Mouse (Mus musculus): ENCODE measurements around the gene Coq8a.

- TF ChIP-seq CTCF (IDR thresholded peaks at IDR 0.05; ENCODE audit: control insufficient read depth, insufficient read depth, insufficient replicate concordance, low read depth, low read length), result peak; percentile 95
- no peak for TF ChIP-seq POLR2A (IDR thresholded peaks at IDR 0.05; ENCODE audit: control insufficient read depth, low read depth, low read length)
Measured at GRCm38 (mm10) chr1:180215044-180215443, 15.6 kb upstream of the Coq8a start.

Measured in testis, adult 2 months (tissue).